Mouse (Mus musculus) leukemia stem cell, adult 10-12 weeks (primary cell): ENCODE results near the gene Rgs14. TPM values are rescaled to one million over a fixed set of nuclear protein-coding genes. Genes with fewer than 3 reads are reported as not detected.

Experiments used
- polyA plus RNA-seq: library from polyadenylated mRNA; stranded (reverse); fragments of >175 nt; gene quantifications from 2 replicates; pipeline ENCODE4 v1.2.3, GENCODE M21; 2012; ENCODE audit warnings: low replicate concordance

Gene Rgs14
- polyA plus RNA-seq: 7.6 and 7.9 TPM in 2 replicates

DNA sequence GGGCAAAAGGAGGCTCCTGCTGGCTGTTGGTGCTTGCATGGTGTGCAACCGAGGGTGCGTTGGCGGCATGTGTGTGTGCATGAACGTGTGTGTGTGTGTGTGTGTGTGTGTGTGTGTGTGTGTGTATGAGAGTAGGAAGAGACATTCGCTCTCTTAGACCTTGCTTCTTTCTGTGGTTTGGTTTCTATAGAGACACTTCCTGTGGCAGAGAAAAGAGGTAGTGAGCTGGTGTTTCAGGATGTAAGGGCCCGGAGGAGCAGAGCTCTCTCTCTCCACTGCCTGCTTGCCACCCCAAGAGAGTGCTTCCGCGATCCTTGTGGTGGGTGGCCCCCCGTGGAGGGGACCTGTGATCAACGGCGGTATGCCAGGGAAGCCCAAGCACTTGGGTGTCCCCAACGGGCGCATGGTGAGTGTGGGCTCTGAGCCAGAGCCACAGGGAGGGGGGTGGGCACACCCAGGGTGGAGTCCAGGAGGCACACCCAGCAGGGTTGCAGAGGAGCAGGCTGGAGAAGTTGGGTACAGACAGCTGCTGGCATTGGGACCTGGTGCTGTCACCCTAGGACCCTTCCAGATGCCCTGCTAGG, at the start of gene Rgs14:
Gene Rgs14, plus strand, starts transcription at position 202 of the 584 bp plus-strand sequence.

DNA sequence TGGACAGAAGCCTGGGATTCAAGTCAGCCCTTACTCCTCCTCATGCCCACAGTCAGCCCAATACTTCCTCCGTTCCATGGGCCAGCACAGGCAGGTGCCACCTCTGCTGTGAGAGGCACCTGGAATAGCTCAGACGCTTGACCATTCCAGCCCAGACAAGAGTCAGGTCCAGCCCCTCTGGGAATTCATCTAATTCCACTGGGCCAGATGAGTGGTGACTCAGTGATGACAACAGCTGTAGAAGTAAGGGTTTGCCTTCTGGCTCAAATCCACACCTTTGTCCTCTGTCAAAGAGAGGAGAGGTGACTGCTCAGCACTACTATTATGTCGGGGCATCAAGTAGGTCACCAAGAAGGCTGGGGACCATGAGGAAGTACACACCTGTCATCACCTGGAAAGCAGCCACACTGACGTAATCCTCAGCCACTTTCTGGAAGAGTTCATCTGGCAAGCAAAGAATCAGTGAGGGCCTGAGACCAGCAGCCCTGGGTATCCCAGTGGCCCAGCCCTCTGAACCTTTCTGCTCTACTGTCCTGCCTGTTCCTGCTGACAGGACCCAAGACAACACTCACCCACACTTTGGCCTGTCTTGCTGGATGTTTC, 49.5 kb upstream of the Rgs14 start, which contains the start of gene Prelid1:
Gene Prelid1, plus strand, starts transcription at position 570 of the 603 bp plus-strand sequence.

DNA sequence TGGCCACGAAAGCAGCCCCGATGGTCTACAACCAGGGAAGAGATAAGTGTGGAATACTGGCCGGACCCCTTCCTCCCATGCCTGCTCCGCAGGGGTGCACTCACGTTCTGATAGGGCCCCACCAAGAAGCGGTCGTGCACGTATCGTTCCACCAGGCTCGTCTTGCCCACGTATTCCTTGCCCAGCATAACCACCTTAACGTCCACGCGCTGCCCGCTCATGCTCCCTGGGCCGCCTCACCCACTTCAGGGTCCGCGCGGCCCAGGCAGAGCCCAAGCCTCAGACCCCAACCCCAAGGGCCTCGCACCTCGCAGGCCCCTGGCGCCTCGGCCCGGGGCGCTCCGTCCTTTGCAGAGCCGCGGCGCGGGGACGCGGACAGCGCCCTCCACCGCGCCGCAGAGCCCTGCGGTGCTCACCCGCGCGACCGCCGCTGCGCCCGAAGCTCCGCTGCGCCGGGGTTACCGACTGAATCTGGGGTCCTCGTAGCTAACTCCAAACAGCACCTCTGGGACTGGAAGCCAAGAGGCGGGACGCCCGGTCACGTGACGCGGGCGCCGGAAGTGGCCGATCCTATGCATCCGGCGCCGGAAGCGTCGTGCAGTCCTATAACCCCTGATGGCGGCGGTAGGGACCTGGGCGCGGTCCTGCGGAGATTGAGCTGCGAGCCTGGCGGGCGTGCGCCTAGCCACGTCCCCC, 48.0 kb upstream of the Rgs14 start, which contains the start of gene Rab24:
Gene Rab24, minus strand, starts transcription at position 513 of the 696 bp plus-strand sequence.

GRCm38 (mm10) chr13:55329683-55330566, 39.6 kb upstream of the Rgs14 start, which contains the start of gene Mxd3:
TSS of gene Mxd3 (minus strand) at chr13:55329823.

GRCm38 (mm10) chr13:55362453-55363060, 7.0 kb upstream of the Rgs14 start, which contains the start of gene Lman2:
TSS of gene Lman2 (minus strand) at chr13:55362783.

GRCm38 (mm10) chr13:55398088-55398487, 28.6 kb downstream of the Rgs14 start, which contains the start of gene Slc34a1:
TSS of gene Slc34a1 (plus strand) at chr13:55398187.

GRCm38 (mm10) chr13:55414743-55415380, 45.3 kb downstream of the Rgs14 start, which contains the start of gene Pfn3:
TSS of gene Pfn3 (minus strand) at chr13:55415232.

DNA sequence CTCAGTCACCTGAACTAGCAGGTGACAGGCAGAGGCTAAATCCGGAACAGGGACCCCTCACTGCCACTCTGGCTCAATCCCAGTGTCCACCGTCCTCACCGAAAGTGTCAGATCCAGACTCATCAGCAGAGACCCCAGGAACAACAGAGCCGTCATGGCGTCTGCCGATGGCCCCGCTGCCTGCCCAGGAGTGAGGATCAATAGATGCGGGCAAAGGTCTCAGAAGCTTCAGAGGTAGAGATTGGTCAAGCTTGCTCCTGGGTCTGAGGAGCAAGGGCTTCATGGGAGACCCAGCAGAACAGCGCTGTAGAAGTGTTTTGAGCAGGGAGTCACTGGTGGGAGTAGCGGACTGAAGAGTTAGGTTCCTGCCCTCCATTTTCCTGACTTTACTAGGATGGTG, 57.1 kb downstream of the Rgs14 start, which contains the start of gene F12:
Gene F12, minus strand, starts transcription at position 181 of the 400 bp plus-strand sequence.

Other genes starting within 250 kb of the Rgs14 start
- gene Gm17617, start 236.2 kb upstream of the Rgs14 start, polyA plus RNA-seq: not detected in 2 replicates
- gene Fgfr4, start 217.1 kb upstream of the Rgs14 start, polyA plus RNA-seq: 0.10 and 0.15 TPM in 2 replicates
- 8.3 and 20.7 TPM in 2 replicates for gene Nsd1, start 159.9 kb upstream of the Rgs14 start, polyA plus RNA-seq
- gene Prelid1, start 49.2 kb upstream of the Rgs14 start, polyA plus RNA-seq: 179 and 301 TPM in 2 replicates
- 62.5 and 73.7 TPM in 2 replicates for gene Rab24, start 47.8 kb upstream of the Rgs14 start, polyA plus RNA-seq
- gene Mxd3, start 39.9 kb upstream of the Rgs14 start, polyA plus RNA-seq: 21.1 and 29.5 TPM in 2 replicates
- gene Lman2, start 6.9 kb upstream of the Rgs14 start, polyA plus RNA-seq: 50.0 and 75.4 TPM in 2 replicates
- 0.12 TPM in 1 of 2 replicates, not detected in the other for gene Slc34a1, start 28.5 kb downstream of the Rgs14 start, polyA plus RNA-seq
- not detected in 2 replicates for gene Pfn3, start 45.5 kb downstream of the Rgs14 start, polyA plus RNA-seq
- not detected in 2 replicates for gene F12, start 57.1 kb downstream of the Rgs14 start, polyA plus RNA-seq
- gene Grk6, start 75.3 kb downstream of the Rgs14 start, polyA plus RNA-seq: 104 and 119 TPM in 2 replicates
- gene Prr7, start 94.5 kb downstream of the Rgs14 start, polyA plus RNA-seq: 7.6 and 17.6 TPM in 2 replicates
- 7.5 and 13.0 TPM in 2 replicates for gene Dbn1, start 118.4 kb downstream of the Rgs14 start, polyA plus RNA-seq
- 81.6 and 121 TPM in 2 replicates for gene Pdlim7, start 143.9 kb downstream of the Rgs14 start, polyA plus RNA-seq
- gene Dok3, start 159.6 kb downstream of the Rgs14 start, polyA plus RNA-seq: 130 and 341 TPM in 2 replicates
- 55.9 and 93.7 TPM in 2 replicates for gene Ddx41, start 166.9 kb downstream of the Rgs14 start, polyA plus RNA-seq
- 70.3 and 217 TPM in 2 replicates for gene Fam193b, start 201.4 kb downstream of the Rgs14 start, polyA plus RNA-seq
- gene Tmed9, start 204.0 kb downstream of the Rgs14 start, polyA plus RNA-seq: 98.3 and 191 TPM in 2 replicates
- 10.5 and 13.1 TPM in 2 replicates for gene B4galt7, start 230.2 kb downstream of the Rgs14 start, polyA plus RNA-seq